Mouse (Mus musculus) heart, embryonic 10.5 days (tissue): ENCODE measurements around the gene Syne1. TPM values are rescaled to one million over a fixed set of nuclear protein-coding genes. Genes with fewer than 3 reads are reported as not detected.

ENCODE experiments used
- DNase-seq: peaks from one replicate; pipeline ENCODE4 v3.0.0-alpha.2; 2017; ENCODE audit warnings: low spot score
- H3K27ac ChIP-seq: fragments of 300-500 bp; sonication (generic); 2 replicates; pipeline ENCODE4 v1.5.1; 2016; ENCODE audit warnings: mild to moderate bottlenecking
- H3K27me3 ChIP-seq: fragments of 300-500 bp; sonication (generic); 2 replicates; pipeline ENCODE4 v1.6.1; 2016; ENCODE audit warnings: mild to moderate bottlenecking; ENCODE audit not compliant: poor library complexity, insufficient read depth, severe bottlenecking
- H3K36me3 ChIP-seq: fragments of 300-500 bp; sonication (generic); 2 replicates; pipeline ENCODE4 v1.6.1; 2016; ENCODE audit warnings: mild to moderate bottlenecking, moderate library complexity
- H3K4me1 ChIP-seq: fragments of 300-500 bp; sonication (generic); 2 replicates; pipeline ENCODE4 v1.6.1; 2016; ENCODE audit warnings: mild to moderate bottlenecking
- H3K4me3 ChIP-seq: fragments of 300-500 bp; sonication (generic); 2 replicates; pipeline ENCODE4 v1.5.1; 2016; ENCODE audit warnings: mild to moderate bottlenecking, moderate library complexity
- H3K9me3 ChIP-seq: fragments of 300-500 bp; sonication (generic); 2 replicates; pipeline ENCODE4 v1.6.1; 2016; ENCODE audit warnings: mild to moderate bottlenecking, moderate library complexity
- WGBS: fragments of 180-500 bp; shearing (Covaris S2); methylation state at CpG from one replicate; pipeline ENCODE4 v1.1.7; 2016; 5-methylcytosine and 5-hydroxymethylcytosine counted together
- polyA plus RNA-seq: library from polyadenylated mRNA; unstranded; fragments of >200 nt; fragmentation: Nextera tagmentation; extraction: Ambion mirVana; gene quantifications from 2 replicates; pipeline ENCODE4 v1.2.1, GENCODE M21; 2016

The Syne1 gene
- polyA plus RNA-seq, 1 experiment from 2014 or later, result 6.8 TPM

DNA sequence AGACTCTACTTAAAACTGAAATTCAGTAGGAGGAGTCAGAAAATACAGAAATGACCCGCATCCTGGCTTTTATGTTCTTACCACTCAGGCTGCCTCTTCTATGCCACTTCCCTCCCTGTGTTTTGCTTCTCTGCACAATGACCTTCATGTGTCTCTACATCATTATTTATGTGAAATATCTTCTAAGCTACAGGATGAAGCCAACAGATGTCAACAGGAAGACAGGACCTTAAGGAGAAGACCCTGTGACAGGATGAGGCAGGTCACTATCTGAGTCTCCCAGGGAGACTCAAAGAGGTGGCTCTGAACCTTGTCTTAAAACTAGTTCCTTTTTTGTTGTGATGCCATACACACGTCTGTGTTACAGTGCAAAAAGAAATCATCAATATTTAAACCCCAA is 353.9 kb downstream of the Syne1 start:
- Histone ChIP-seq H3K9me3 (no peaks in the 10 kb centered on the region), H3K4me1 (peaks cover 8% of the 10 kb centered on the region; the same call in 1 of the 2 replicates), H3K36me3 (peaks cover 7% of the 10 kb centered on the region; the same call in 1 of the 2 replicates), H3K4me3 (no peak overlapping the region), H3K27me3 (no peaks in the 10 kb centered on the region), H3K27ac (no peak overlapping the region)
- DNase-seq, result no peak
- WGBS, result 74% methylated on average over 2 of the region's 2 CpGs

DNA sequence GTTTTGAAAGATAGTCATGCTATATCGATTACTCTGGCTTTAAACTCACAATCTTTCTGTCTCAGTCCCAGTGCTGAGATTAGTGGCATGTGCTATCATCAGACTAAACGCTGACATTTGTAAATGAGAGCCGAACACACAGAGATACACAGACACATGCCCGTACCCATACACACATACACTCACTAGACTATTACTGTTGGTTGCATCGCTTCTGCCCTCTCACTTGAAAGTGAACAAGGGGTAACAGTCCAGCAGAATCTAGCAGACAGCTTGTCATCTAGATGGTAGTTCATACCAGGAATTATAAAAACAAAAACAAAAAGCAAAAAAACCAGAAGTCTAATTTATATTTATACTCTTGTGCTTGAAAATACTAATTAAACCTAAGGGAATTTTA is 355.0 kb downstream of the Syne1 start:
- no peak for DNase-seq
- no peaks in the 10 kb centered on the region for H3K9me3 ChIP-seq
- H3K27me3 ChIP-seq, result no peaks in the 10 kb centered on the region
- no peaks in the 10 kb centered on the region; the same call in 1 of the 2 replicates for H3K36me3 ChIP-seq
- WGBS, result 83% methylated on average over 5 of the region's 5 CpGs
- H3K4me3 ChIP-seq, result no peak overlapping the region
- H3K27ac ChIP-seq, result no peak overlapping the region
- H3K4me1 ChIP-seq, result peaks cover 8% of the 10 kb centered on the region; the same call in 1 of the 2 replicates

DNA sequence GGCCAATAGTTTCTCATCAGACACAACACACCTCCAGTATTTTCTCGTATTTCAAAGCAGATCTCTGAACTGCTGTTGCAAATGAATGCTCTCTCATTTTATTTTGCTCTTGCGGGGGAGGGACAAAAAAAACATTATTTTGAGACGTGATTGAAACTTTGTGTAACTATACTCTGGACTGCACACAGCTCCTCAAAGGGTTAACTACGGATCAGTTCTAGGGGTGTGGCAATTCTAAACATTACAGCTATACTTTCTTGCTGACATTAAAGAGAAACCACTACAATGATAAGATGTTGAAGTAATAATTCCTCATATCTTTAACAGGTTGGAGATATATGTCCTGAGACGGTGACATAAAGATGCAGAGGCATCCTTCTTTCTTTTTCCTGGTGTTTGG is 356.0 kb downstream of the Syne1 start:
- 65% methylated on average over 5 of the region's 5 CpGs for WGBS
- DNase-seq, result no peak
- Histone ChIP-seq H3K4me3 (no peak overlapping the region), H3K36me3 (peaks cover 9% of the 10 kb centered on the region; the same call in 1 of the 2 replicates), H3K27me3 (no peaks in the 10 kb centered on the region), H3K4me1 (peaks cover 8% of the 10 kb centered on the region; the same call in 1 of the 2 replicates), H3K27ac (no peak overlapping the region), H3K9me3 (no peaks in the 10 kb centered on the region)

DNA sequence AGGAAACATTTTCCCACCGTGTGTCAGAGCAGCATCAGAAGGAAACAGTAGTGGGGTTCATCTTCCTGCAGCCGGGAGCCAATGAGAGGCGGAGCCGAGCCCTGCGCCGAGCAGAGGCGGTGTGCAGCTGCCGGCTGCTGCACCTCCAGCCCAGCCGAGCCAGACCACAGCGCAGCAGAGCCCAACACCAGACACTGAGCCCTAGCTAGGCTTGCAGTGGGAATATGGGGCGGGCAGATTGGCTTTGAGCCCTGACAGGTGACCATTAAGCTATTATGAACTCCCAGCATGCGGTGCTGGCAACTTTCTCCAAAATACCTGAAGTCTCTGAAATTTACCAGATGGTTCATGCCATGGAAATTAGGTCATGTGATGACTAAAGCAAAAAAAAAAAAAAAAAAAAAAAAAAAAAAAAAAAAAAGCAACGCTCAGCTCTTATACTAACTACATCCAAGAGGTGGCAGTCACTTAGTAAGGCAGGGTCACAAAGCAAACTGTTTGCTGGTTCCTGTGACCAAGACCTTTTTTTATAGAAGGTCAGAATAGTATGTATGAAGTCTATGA is 356.5 kb downstream of the Syne1 start:
- Histone ChIP-seq H3K27me3 (no peaks in the 10 kb centered on the region), H3K36me3 (peaks cover 9% of the 10 kb centered on the region; the same call in 1 of the 2 replicates), H3K4me1 (peaks cover 8% of the 10 kb centered on the region; the same call in 1 of the 2 replicates), H3K27ac (peak overlapping the region; percentile 84), H3K4me3 (peak overlapping the region; percentile 63), H3K9me3 (no peaks in the 10 kb centered on the region)
- peak; percentile 91 for DNase-seq
- under 1% methylated on average over 13 of the region's 13 CpGs for WGBS

DNA sequence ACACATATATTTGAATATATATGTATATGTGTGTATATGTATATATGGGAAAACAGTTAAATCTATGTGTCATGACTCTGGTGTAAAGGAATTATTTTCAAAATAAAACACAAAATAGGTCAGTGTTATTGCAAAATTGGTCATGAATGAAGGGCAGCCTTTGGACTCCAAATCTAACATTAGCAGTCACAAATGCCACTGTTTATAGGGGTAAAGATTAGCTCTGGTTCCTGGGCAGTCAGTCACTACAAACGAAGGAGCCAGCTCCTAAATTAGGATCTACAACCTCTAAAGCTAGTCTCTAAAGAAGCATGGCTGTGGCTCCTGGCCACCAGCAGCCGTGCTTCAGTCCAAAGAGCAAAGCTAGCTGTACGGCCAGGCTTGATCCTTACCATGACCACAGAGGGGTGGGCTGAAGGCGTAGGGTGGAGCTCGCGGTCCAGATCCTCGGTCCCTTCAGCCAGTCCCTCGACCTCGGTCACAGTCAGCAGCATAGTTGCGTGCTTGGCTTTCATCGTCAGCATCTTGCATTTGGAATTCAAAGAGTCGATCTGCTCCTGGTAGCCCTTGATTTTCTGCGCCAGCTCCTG is 357.1 kb downstream of the Syne1 start:
- peak overlapping the region; percentile 84 for H3K27ac ChIP-seq
- WGBS, result 1% methylated on average over 13 of the region's 13 CpGs

DNA sequence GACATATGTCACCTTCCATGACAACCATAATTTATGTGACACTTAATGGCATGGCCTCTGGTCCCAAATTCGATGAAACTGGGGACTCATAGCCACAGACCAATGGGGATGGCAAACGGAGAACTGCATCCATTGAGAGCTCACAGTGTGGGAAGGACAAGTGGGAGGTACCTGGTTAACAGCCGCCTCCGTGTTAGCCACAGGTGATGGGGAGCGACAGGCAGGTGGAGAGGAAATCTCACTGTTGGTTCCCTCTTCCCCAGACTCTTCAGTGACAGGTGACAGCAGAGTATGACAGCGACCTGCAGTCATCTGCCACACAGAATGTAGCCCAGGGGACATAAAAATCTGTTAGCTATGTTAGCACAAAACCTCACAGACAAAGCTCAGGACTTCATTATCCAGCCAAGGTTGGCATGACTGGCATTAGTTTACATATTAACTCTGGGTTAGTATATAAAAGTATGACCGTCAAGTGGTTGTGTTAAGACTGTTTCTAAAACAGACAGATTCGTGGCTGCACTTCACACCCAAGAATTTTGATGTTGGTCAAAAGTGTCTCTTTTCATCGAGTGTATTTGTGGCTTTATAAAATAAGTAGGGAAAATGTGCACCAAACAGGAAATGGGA is 358.3 kb downstream of the Syne1 start:
- no peaks in the 10 kb centered on the region for H3K27me3 ChIP-seq
- H3K4me3 ChIP-seq, result no peak overlapping the region
- H3K4me1 ChIP-seq, result peaks cover 8% of the 10 kb centered on the region; the same call in 1 of the 2 replicates
- H3K27ac ChIP-seq, result no peak overlapping the region
- no peak for DNase-seq
- H3K9me3 ChIP-seq, result no peaks in the 10 kb centered on the region
- WGBS, result 81% methylated on average over 9 of the region's 9 CpGs
- peaks cover 19% of the 10 kb centered on the region for H3K36me3 ChIP-seq

More for the DNA sequence above, 357.1 kb downstream of the Syne1 start:
- Histone ChIP-seq H3K9me3 (no peaks in the 10 kb centered on the region), H3K4me1 (peaks cover 8% of the 10 kb centered on the region; the same call in 1 of the 2 replicates), H3K4me3 (peak overlapping the region; percentile 63), H3K27me3 (no peaks in the 10 kb centered on the region), H3K36me3 (peaks cover 15% of the 10 kb centered on the region)
- DNase-seq, result no peak

DNA sequence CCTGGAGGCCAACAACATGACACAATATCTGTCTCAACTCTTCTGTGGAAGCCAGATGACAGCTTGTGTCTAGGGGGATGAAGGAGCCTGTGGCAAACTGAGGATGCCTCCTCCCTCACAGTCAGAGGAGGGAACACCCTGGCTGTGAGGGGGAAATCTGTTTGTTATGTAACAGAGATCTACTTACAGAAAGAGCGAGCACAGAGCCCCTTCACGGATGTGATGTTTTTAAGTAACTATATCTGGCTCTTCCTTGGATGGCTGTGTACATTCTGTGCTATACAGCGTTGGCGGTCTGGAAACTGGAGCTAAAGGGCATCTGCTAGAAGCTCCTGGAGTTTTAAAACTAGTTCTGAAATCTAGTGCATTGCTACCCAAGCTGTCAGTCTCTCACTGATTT is 360.5 kb downstream of the Syne1 start:
- Histone ChIP-seq H3K4me1 (peaks cover 7% of the 10 kb centered on the region; the same call in 1 of the 2 replicates), H3K36me3 (peaks cover 19% of the 10 kb centered on the region), H3K27me3 (no peaks in the 10 kb centered on the region), H3K27ac (no peak overlapping the region), H3K4me3 (no peak overlapping the region), H3K9me3 (no peaks in the 10 kb centered on the region)
- WGBS, result 75% methylated on average over 4 of the region's 4 CpGs
- DNase-seq, result no peak

DNA sequence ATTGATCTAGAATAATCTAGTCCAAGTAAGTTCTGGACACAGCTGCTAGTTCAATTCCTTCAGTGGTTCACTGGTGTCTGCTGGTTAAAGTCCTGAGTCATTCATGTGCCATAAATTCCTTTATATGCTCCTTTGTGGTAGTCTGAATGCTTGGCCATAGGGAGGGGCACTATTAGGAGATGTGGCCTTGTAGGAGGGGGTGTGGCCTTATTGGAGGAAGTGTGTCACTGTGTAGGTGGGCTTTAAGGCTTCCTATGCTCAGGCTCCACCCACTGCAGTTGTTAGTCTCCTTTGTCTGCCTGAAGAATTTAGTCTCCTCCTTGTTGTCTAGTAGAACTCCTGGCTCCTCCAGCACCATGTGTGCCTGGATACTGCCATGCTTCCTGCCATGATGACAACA is 362.4 kb downstream of the Syne1 start:
- no peaks in the 10 kb centered on the region for H3K27me3 ChIP-seq
- no peak overlapping the region for H3K27ac ChIP-seq
- peaks cover 9% of the 10 kb centered on the region; the same call in 1 of the 2 replicates for H3K4me1 ChIP-seq
- peaks cover 26% of the 10 kb centered on the region for H3K36me3 ChIP-seq
- no peak overlapping the region for H3K4me3 ChIP-seq
- peak; percentile 25 for DNase-seq
- no peaks in the 10 kb centered on the region for H3K9me3 ChIP-seq

DNA sequence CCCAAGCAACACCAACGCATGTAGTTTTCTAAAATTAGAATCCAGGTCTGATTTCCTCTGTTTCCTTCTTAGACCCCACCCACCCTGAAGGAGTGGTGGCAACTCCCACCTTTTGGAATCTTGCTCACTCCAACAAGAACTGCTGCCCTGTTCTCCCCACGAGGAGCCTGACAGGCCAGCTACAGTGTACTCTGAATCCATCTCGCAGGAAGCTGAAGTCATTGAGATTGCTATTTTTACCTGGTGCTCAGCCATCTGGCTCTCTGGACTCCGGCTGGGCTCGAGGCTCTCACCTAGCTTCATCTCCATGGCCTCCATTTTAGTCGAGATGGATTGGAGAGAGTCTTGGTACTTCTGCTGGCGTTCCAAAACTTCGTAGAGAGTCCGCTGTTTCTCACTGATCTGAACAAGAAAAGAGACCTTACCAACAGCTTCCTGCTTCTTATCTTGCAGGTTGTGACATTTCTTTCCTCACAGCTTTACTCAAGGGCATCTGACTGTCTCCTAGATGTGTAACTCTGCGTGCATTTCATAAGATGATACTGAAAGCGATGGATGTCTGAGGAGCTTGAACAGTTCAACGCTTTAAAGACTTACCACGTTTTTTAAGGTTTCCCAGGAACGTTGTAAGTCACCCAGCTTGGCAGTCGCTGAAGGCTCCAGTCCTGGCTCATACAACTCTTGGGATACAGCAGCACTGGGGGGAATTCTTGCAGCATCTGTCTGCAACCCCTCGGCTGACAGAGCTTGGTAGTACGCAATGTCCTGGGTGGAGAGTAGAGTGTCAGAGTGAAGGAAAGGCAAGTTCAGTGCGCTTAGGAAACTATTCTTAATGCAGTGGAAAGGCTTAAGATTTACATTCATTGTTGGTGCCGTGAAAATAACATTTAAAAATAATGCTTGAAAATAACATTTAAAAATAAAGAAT is 365.9 kb downstream of the Syne1 start:
- WGBS, result 52% methylated on average over 19 of the region's 19 CpGs
- Histone ChIP-seq H3K4me1 (peaks cover 9% of the 10 kb centered on the region; the same call in 1 of the 2 replicates), H3K4me3 (no peak overlapping the region; the same call in 1 of the 2 replicates), H3K9me3 (no peaks in the 10 kb centered on the region), H3K27ac (peak overlapping the region; percentile 66; the same call in 1 of the 2 replicates), H3K36me3 (peaks cover 32% of the 10 kb centered on the region), H3K27me3 (no peaks in the 10 kb centered on the region)
- DNase-seq, result peak; percentile 74

DNA sequence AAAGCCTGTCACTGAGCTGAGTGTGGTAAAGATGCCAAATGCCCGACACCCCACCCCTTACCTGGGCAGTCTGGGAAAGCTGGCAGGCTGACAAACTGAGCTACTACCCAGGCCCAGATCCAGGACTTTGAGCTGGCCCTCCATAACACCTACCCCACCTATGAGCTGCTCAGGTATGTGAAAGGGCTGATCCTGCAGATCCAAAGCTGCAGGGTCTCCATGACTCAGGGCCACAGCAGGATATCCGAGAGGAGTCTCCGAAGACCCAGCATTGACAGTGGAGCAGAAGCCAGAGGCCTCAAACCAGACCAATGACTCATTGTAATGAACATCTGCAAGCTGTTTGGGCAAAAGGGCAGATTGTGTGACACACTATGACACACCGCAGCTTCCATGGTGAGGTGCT is 369.5 kb downstream of the Syne1 start:
- Histone ChIP-seq H3K36me3 (peaks cover 20% of the 10 kb centered on the region), H3K4me1 (peaks cover 10% of the 10 kb centered on the region), H3K27ac (no peak overlapping the region), H3K9me3 (no peaks in the 10 kb centered on the region), H3K27me3 (no peaks in the 10 kb centered on the region), H3K4me3 (no peak overlapping the region)
- 80% methylated on average over 4 of the region's 4 CpGs for WGBS
- DNase-seq, result peak; percentile 73

DNA sequence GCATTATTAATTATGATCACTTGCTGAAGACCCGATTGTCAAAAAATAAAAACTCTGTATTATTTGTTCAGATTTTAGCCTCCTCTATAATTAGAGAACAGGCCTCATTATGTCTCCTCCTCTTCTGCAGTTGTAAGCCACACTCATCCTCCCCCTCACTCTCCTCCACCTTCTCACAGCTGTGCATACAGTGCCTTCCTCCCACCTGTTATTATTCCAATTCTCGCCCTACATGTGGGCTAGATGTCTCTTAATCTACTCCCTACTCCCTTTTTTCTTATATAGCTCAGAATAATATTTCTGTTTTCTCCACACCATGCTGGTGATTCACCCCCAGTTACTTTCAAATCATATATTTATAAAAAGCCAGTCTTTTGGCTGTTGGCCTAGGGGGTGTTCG is 371.4 kb downstream of the Syne1 start:
- Histone ChIP-seq H3K4me1 (peaks cover 19% of the 10 kb centered on the region; the same call in 1 of the 2 replicates), H3K27ac (no peak overlapping the region), H3K27me3 (no peaks in the 10 kb centered on the region), H3K9me3 (no peaks in the 10 kb centered on the region), H3K36me3 (peaks cover 20% of the 10 kb centered on the region), H3K4me3 (no peak overlapping the region)
- DNase-seq, result peak; percentile 17
- 84% methylated on average over 3 of the region's 3 CpGs for WGBS

DNA sequence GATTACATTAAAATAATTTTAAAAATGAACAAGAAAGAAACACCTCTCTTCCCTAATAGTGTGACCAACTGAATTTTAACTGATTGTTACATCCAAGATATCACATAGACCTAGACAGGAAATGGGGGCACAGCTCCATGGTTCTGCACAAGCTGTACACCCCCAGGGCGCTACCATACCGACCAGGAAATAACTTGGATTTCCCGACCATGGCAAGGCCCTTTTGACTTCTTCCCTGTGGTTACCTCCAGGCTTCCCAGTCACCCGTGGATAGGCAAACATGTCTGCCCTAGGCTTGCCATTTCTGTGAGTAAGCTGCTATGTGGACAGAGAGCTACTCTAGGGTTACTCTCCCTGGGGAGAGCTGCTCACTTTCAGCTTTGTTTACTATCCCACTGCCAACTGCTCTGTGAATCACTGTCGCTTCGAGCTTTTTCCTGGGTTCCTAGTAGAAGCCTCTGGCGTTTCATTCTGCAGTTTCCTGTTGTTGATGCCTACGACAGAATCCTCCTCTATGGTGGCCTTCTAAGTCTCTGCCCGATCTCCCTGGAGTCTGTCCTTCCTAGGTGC is 373.8 kb downstream of the Syne1 start:
- peak; percentile 70 for DNase-seq
- H3K27me3 ChIP-seq, result no peaks in the 10 kb centered on the region
- no peak overlapping the region for H3K4me3 ChIP-seq
- H3K4me1 ChIP-seq, result peaks cover 19% of the 10 kb centered on the region; the same call in 1 of the 2 replicates
- WGBS, result 57% methylated on average over 9 of the region's 9 CpGs
- peaks cover 12% of the 10 kb centered on the region; the same call in 1 of the 2 replicates for H3K36me3 ChIP-seq
- no peak overlapping the region for H3K27ac ChIP-seq
- no peaks in the 10 kb centered on the region for H3K9me3 ChIP-seq
